Mouse (Mus musculus) CH12.LX (cell line): ENCODE data around the gene Ano9. TPM values are rescaled to one million over a fixed set of nuclear protein-coding genes. Genes with fewer than 3 reads are reported as not detected.
A peak's percentile ranks its signal among the peaks of the same experiment; 100 is the strongest.

ENCODE experiments used
- DNase-seq: peaks from one replicate; pipeline ENCODE4 v3.0.0-alpha.2; 2013; ENCODE audit errors: extremely low read depth
- H3K27ac ChIP-seq: 2 replicates; pipeline ENCODE4 v1.5.1; 2012; ENCODE audit warnings: low read depth, mild to moderate bottlenecking, control low read depth, moderate library complexity; ENCODE audit not compliant: insufficient read depth
- H3K27me3 ChIP-seq: replicated peaks from 2 replicates; pipeline ENCODE3; 2012; ENCODE audit warnings: inconsistent platforms
- H3K36me3 ChIP-seq, 2 experiments: replicated peaks in 1 of 2; 2 replicates each; pipeline versions ENCODE3 to v1.6.1; 2012; ENCODE audit warnings: inconsistent platforms in 1 of 2, low read length in 1 of 2, mild to moderate bottlenecking in 1 of 2, mixed read lengths in 1 of 2, moderate library complexity in 1 of 2; ENCODE audit not compliant: control insufficient read depth in 1 of 2, insufficient read depth in 1 of 2
- H3K4me1 ChIP-seq, 2 experiments: 2 replicates each; pipeline ENCODE4 v1.6.1; 2012; ENCODE audit warnings: inconsistent platforms in 1 of 2, moderate library complexity in 1 of 2; ENCODE audit not compliant: insufficient read depth in 2 of 2, control insufficient read depth in 1 of 2
- H3K4me2 ChIP-seq: 2 replicates; pipeline ENCODE4 v1.6.1; 2012; ENCODE audit warnings: low read depth, mild to moderate bottlenecking, control low read depth; ENCODE audit not compliant: poor library complexity, insufficient read depth, severe bottlenecking
- H3K4me3 ChIP-seq, 3 experiments: fragments of 150-350 bp in 1 of 3; sonication (generic) in 1 of 3; replicated peaks in 1 of 3; 2 replicates each; pipeline versions ENCODE3 to v1.5.1; 2011 to 2012; ENCODE audit warnings: low read depth in 2 of 3, low read length in 2 of 3, mild to moderate bottlenecking in 2 of 3, moderate library complexity in 2 of 3, control low read depth in 1 of 3, improper control_type of control experiment in 1 of 3, inconsistent platforms in 1 of 3, mixed read lengths in 1 of 3; ENCODE audit not compliant: poor library complexity in 1 of 3
- H3K79me2 ChIP-seq: replicated peaks from 2 replicates; pipeline ENCODE4 v1.6.1; 2012; ENCODE audit warnings: mild to moderate bottlenecking, moderate library complexity; ENCODE audit not compliant: control insufficient read depth, poor library complexity, insufficient read depth, severe bottlenecking; ENCODE audit errors: extremely low read depth
- H3K9ac ChIP-seq: 2 replicates; pipeline ENCODE4 v1.6.1; 2012; ENCODE audit warnings: low read depth, mild to moderate bottlenecking, control low read depth, moderate library complexity; ENCODE audit not compliant: insufficient read depth
- H3K9me3 ChIP-seq: replicated peaks from 2 replicates; pipeline ENCODE3; 2012; ENCODE audit warnings: low read length, inconsistent platforms, mixed read lengths
- BHLHE40 ChIP-seq: IDR thresholded peaks from 2 replicates; pipeline ENCODE4 v1.6.1; 2011; ENCODE audit warnings: mild to moderate bottlenecking, low read depth, low read length, improper control_type of control experiment
- CTCF ChIP-seq, 2 experiments: IDR thresholded peaks in 1 of 2; conservative IDR thresholded peaks in 1 of 2; 2 replicates each; pipeline ENCODE4 v1.5.1; 2011 to 2012; ENCODE audit warnings: low read depth in 2 of 2, low read length in 2 of 2, improper control_type of control experiment in 1 of 2, inconsistent platforms in 1 of 2, mild to moderate bottlenecking in 1 of 2, moderate library complexity in 1 of 2
- E2F4 ChIP-seq: IDR thresholded peaks from 2 replicates; pipeline ENCODE4 v1.6.1; 2011; ENCODE audit warnings: low read depth, low read length, improper control_type of control experiment; ENCODE audit not compliant: insufficient replicate concordance
- ELF1 ChIP-seq: IDR thresholded peaks from 2 replicates; pipeline ENCODE4 v1.6.1; 2014; ENCODE audit warnings: low read depth, mild to moderate bottlenecking, inconsistent platforms, low read length, improper control_type of control experiment
- ETS1 ChIP-seq: conservative IDR thresholded peaks from 2 replicates; pipeline ENCODE4 v1.6.1; 2012; ENCODE audit warnings: low read depth, mild to moderate bottlenecking, inconsistent platforms, low read length, improper control_type of control experiment, moderate library complexity
- HCFC1 ChIP-seq: IDR thresholded peaks from 2 replicates; pipeline ENCODE4 v1.6.1; 2012; ENCODE audit warnings: low read depth, mild to moderate bottlenecking, inconsistent platforms, low read length, improper control_type of control experiment
- JUN ChIP-seq: IDR thresholded peaks from 2 replicates; pipeline ENCODE4 v1.6.1; 2011; ENCODE audit warnings: low read depth, mild to moderate bottlenecking, low read length, improper control_type of control experiment, moderate library complexity; ENCODE audit not compliant: insufficient read depth
- MAFK ChIP-seq: IDR thresholded peaks from 2 replicates; pipeline ENCODE4 v1.6.1; 2011; ENCODE audit warnings: low read length, improper control_type of control experiment; ENCODE audit not compliant: insufficient replicate concordance
- MAX ChIP-seq: IDR thresholded peaks from 2 replicates; pipeline ENCODE4 v1.6.1; 2011; ENCODE audit warnings: low read length, improper control_type of control experiment
- MXI1 ChIP-seq: IDR thresholded peaks from 2 replicates; pipeline ENCODE4 v1.6.1; 2011; ENCODE audit warnings: mild to moderate bottlenecking, low read depth, low read length, improper control_type of control experiment
- MYC ChIP-seq: IDR thresholded peaks from 2 replicates; pipeline ENCODE4 v1.6.1; 2011; ENCODE audit warnings: low read depth, mild to moderate bottlenecking, improper control_type of control experiment, low read length
- NELFE ChIP-seq: IDR thresholded peaks from 2 replicates; pipeline ENCODE4 v1.6.1; 2011; ENCODE audit warnings: low read depth, low read length, improper control_type of control experiment
- RCOR1 ChIP-seq: conservative IDR thresholded peaks from 2 replicates; pipeline ENCODE4 v1.6.1; 2012; ENCODE audit warnings: low read depth, mild to moderate bottlenecking, inconsistent platforms, low read length, improper control_type of control experiment
- SIN3A ChIP-seq: IDR thresholded peaks from 2 replicates; pipeline ENCODE4 v1.6.1; 2012; ENCODE audit warnings: low read length, improper control_type of control experiment, inconsistent platforms
- TBP ChIP-seq: conservative IDR thresholded peaks from 2 replicates; pipeline ENCODE4 v1.6.1; 2011; ENCODE audit warnings: low read depth, low read length, improper control_type of control experiment
- TCF12 ChIP-seq: IDR thresholded peaks from 2 replicates; pipeline ENCODE4 v1.6.1; 2014; ENCODE audit warnings: low read depth, mild to moderate bottlenecking, inconsistent platforms, low read length, improper control_type of control experiment
- UBTF ChIP-seq: IDR thresholded peaks from 2 replicates; pipeline ENCODE4 v1.6.1; 2012; ENCODE audit warnings: low read depth, mild to moderate bottlenecking, inconsistent platforms, low read length, improper control_type of control experiment, moderate library complexity
- USF2 ChIP-seq: conservative IDR thresholded peaks from 2 replicates; pipeline ENCODE4 v1.6.1; 2011; ENCODE audit warnings: low read depth, low read length, improper control_type of control experiment
- ZKSCAN1 ChIP-seq: IDR thresholded peaks from 2 replicates; pipeline ENCODE4 v1.6.1; 2012; ENCODE audit warnings: low read depth, inconsistent platforms, low read length, improper control_type of control experiment, borderline replicate concordance
- ZNF384 ChIP-seq: IDR thresholded peaks from 2 replicates; pipeline ENCODE4 v1.6.1; 2012; ENCODE audit warnings: low read depth, low read length, improper control_type of control experiment, inconsistent platforms
- dilution Hi-C: fragments of 300-500 bp; cut with MboI; formaldehyde crosslinking; loops from 2 replicates; pipeline ENCODE4 v1.14.3; 2020; ENCODE audit warnings: low sequenced_read_pairs; ENCODE audit not compliant: extremely low pct_unique_long_range_greater_than_20kb, extremely low pct_ligation_motif_present
- in situ Hi-C: fragments of 300-500 bp; cut with MboI; formaldehyde crosslinking; loops from 3 replicates; pipeline ENCODE4 v1.14.3; 2019; ENCODE audit warnings: low sequenced_read_pairs, low pct_ligation_motif_present, low pct_unique_long_range_greater_than_20kb, mixed read lengths
- polyA plus RNA-seq: library from polyadenylated mRNA; unstranded; fragments of >175 nt; gene quantifications from 2 replicates; pipeline ENCODE4 v1.2.1, GENCODE M21; 2012; ENCODE audit warnings: low read depth; ENCODE audit not compliant: insufficient read length
- total RNA-seq, 2 experiments: library from RNA; depleted of rRNA; stranded (reverse); fragments of 300-350 nt in 1 of 2; fragments of >200 nt in 1 of 2; gene quantifications; 2 replicates each; pipeline ENCODE4 v1.2.3; 2012 to 2014

Gene Ano9
- total and polyA plus RNA-seq, 3 experiments, result 0.04 TPM; not detected in 2

- TF ChIP-seq BHLHE40, result 0 out of 2 replicates have a peak, but pooled peaks have one; percentile 17
- peak; percentile 45; the same call in 1 of the 2 replicates for TF ChIP-seq MAX
- no peak; the same call in 1 of the 2 replicates for TF ChIP-seq NELFE
- no peak for TF ChIP-seq TBP
- TF ChIP-seq USF2, result no peak
- no peak for TF ChIP-seq MAFK
- 0 out of 2 replicates have a peak, but pooled peaks have one; percentile 13 for TF ChIP-seq TCF12
- no peak for TF ChIP-seq MXI1
These were observed 25.4 kb downstream of the Ano9 start (continued) for GRCm38 (mm10) chr7:141092051-141092735.

- H3K27me3 ChIP-seq, result no peaks in the 10 kb centered on the region
- dilution Hi-C loops (no loop called here), in situ Hi-C loops (no loop called here)
- no peak overlapping the region for H3K27ac ChIP-seq
- H3K4me3 ChIP-seq, result no peak overlapping the region
- no peak overlapping the region for H3K9ac ChIP-seq
- no peak for DNase-seq
- TF ChIP-seq UBTF, result no peak
- no peak for TF ChIP-seq ETS1
- no peak for TF ChIP-seq JUN
- no peak for TF ChIP-seq MXI1
- TF ChIP-seq MAFK, result no peak
- no peak for TF ChIP-seq BHLHE40
- no peak for TF ChIP-seq HCFC1
- no peak for TF ChIP-seq CTCF (conservative IDR thresholded peaks at IDR 0.05 in 1 of 2, IDR thresholded peaks at IDR 0.05 in 1 of 2; ENCODE audit: low read depth in 2 of 2, low read length in 2 of 2)
- no peak for TF ChIP-seq MYC
- no peak for TF ChIP-seq ZKSCAN1
- TF ChIP-seq ZNF384, result no peak
- TF ChIP-seq ELF1, result no peak
- no peak for TF ChIP-seq TBP
- no peak for TF ChIP-seq SIN3A
- TF ChIP-seq RCOR1, result no peak
- no peak for TF ChIP-seq E2F4
- no peaks in the 10 kb centered on the region for H3K9me3 ChIP-seq
- peaks cover 26 to 56% of the 10 kb centered on the region in 2 experiments for H3K36me3 ChIP-seq
- peaks cover 6% of the 10 kb centered on the region; the same call in 1 of the 2 replicates for H3K79me2 ChIP-seq
- peaks cover 31 to 50% of the 10 kb centered on the region in 2 experiments for H3K4me1 ChIP-seq
- H3K4me2 ChIP-seq, result no peak overlapping the region
These were observed 27.4 kb downstream of the Ano9 start for GRCm38 (mm10) chr7:141090228-141090627.
